Mouse (Mus musculus) ES-Bruce4 (cell line): ENCODE measurements at regions not wholly inside any gene's neighbourhood (a gene's known extent, or its start where the extent isn't known, plus 50 kb on each side); places are given as distances from the start of the nearest gene placed in this dataset.

ENCODE experiments used
- CTCF ChIP-seq: IDR thresholded peaks from one replicate; pipeline ENCODE4 v1.8.1; 2011; ENCODE audit warnings: low read depth, low read length
- EP300 ChIP-seq: IDR thresholded peaks from 2 replicates; pipeline ENCODE4 v1.6.1; 2011; ENCODE audit warnings: low read depth, low read length; ENCODE audit not compliant: insufficient read depth
- POLR2A ChIP-seq: IDR thresholded peaks from one replicate; pipeline ENCODE4 v1.8.1; 2011; ENCODE audit warnings: low read length; ENCODE audit not compliant: insufficient read depth

- TF ChIP-seq CTCF (no peak), POLR2A (no peak), EP300 (no peak)
Measured at GRCm38 (mm10) chr5:33537017-33537416, 92.4 kb downstream of the Fam53a start.
